Mouse (Mus musculus) forebrain, embryonic 10.5 days (tissue): ENCODE data around the gene Pbp2. TPM values are rescaled to one million over a fixed set of nuclear protein-coding genes. Genes with fewer than 3 reads are reported as not detected.

Experiments
- DNase-seq: peaks from one replicate; pipeline ENCODE4 v3.0.0-alpha.2; 2017; ENCODE audit warnings: low spot score; ENCODE audit errors: extremely low spot score
- H3K27ac ChIP-seq: fragments of 300-500 bp; sonication (generic); 2 replicates; pipeline ENCODE4 v1.5.1; 2016; ENCODE audit warnings: mild to moderate bottlenecking
- H3K27me3 ChIP-seq: fragments of 300-500 bp; sonication (generic); 2 replicates; pipeline ENCODE4 v1.6.1; 2016; ENCODE audit warnings: mild to moderate bottlenecking; ENCODE audit not compliant: poor library complexity, severe bottlenecking
- H3K36me3 ChIP-seq: fragments of 300-500 bp; sonication (generic); replicated peaks from 2 replicates; pipeline ENCODE4 v1.6.1; 2016; ENCODE audit warnings: mild to moderate bottlenecking, moderate library complexity
- H3K4me1 ChIP-seq: fragments of 300-500 bp; sonication (generic); 2 replicates; pipeline ENCODE4 v1.6.1; 2016
- H3K4me3 ChIP-seq: fragments of 300-500 bp; sonication (generic); 2 replicates; pipeline ENCODE4 v1.5.1; 2016; ENCODE audit warnings: mild to moderate bottlenecking, moderate library complexity
- H3K9me3 ChIP-seq: fragments of 300-500 bp; sonication (generic); 2 replicates; pipeline ENCODE4 v1.6.1; 2016; ENCODE audit warnings: mild to moderate bottlenecking, moderate library complexity
- WGBS: fragments of 180-500 bp; shearing (Covaris S2); methylation state at CpG from one replicate; pipeline ENCODE4 v1.1.7; 2016; 5-methylcytosine and 5-hydroxymethylcytosine counted together
- polyA plus RNA-seq: library from polyadenylated mRNA; unstranded; fragments of >200 nt; fragmentation: Nextera tagmentation; extraction: Ambion mirVana; gene quantifications from 2 replicates; pipeline ENCODE4 v1.2.1, GENCODE M21; 2016

Pbp2 gene
- polyA plus RNA-seq, 1 experiment from 2014 or later = not detected

DNA sequence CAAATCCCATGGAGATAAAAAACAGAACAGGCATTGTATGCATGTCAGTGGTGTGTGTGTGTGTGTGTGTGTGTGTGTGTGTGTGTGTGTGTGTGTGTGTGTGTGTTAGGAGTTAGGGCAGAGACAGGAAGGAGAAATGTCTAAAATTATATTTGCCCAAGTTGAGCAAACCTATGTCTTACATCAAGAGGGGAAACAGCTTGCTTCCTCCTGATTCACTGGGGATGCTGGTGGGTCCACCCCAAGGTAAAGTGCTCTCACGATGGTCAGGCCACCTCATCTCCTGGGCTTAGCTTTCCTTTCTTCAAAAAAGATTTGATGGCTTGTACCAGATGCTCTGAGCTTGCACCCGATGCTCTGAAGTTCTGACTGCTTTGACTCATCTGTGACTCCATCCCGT lies 13.9 kb upstream of the Pbp2 start:
- H3K4me3 ChIP-seq = no peak overlapping the region
- no peaks in the 10 kb centered on the region for H3K9me3 ChIP-seq
- no peak for DNase-seq
- WGBS = 79% methylated on average over 3 of the region's 3 CpGs
- H3K4me1 ChIP-seq = peaks cover 13% of the 10 kb centered on the region
- no peaks in the 10 kb centered on the region for H3K36me3 ChIP-seq
- no peak overlapping the region for H3K27ac ChIP-seq
- no peaks in the 10 kb centered on the region for H3K27me3 ChIP-seq

DNA sequence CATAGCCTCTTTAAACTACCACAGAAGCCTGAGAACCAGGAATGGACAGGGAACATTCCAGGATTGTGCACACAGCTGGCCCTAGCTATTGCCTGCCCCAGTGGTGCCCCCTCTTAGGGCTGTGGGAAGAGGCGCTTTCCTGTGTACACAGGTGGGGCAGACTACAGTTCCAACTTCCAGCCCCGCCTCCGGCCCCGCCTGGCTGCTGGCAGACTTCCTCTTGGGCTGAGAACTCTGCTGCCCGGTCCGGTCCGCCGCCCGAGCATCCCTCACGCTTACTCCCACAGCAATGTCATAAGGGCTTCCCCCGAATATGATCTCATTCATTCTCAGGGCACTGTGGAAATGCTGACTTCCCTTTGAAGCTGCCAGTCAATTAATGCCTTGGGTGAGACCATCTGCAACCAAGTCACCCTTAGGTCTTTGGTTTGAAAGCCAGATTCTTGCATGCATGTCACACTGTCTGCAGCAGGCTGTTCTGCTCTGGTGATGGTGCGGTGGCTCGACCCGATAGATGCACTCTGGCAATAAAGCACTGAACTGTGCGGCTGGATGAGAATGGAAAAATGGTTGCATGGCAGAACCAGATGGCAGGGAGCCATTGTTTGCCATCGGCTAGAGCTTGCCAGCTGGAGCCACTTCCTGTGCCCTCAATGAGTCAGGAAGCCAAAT lies 13.2 kb upstream of the Pbp2 start:
- 62% methylated on average over 16 of the region's 16 CpGs for WGBS
- peak overlapping the region; percentile 59 for H3K27ac ChIP-seq
- no peak for DNase-seq

DNA sequence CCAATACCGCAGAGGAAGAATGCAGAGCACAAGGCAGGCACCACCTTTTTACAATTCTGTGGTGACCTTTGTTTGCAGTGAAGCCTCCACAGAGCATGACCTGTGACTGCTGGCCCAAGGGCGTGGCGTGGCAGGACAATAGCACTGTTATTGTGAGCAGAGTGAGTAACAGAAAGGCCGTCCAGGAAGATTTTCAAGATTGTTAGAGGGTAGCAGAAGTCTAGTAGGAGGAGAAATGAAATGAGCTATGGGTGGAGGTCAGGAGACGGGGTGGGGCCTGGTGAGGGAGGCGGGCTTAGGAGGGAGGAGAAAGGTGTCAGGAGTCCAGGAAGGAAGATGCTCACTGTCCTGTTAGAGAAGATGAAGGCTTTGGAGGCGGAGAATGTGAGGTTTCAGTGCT lies 12.5 kb upstream of the Pbp2 start:
- H3K4me3 ChIP-seq = no peak overlapping the region
- H3K27ac ChIP-seq = peak overlapping the region; percentile 59
- 70% methylated on average over 7 of the region's 7 CpGs for WGBS
- H3K36me3 ChIP-seq = no peaks in the 10 kb centered on the region
- no peaks in the 10 kb centered on the region for H3K27me3 ChIP-seq
- peaks cover 13% of the 10 kb centered on the region for H3K4me1 ChIP-seq
- DNase-seq = no peak
- H3K9me3 ChIP-seq = no peaks in the 10 kb centered on the region

More for the DNA sequence above, 13.2 kb upstream of the Pbp2 start:
- no peaks in the 10 kb centered on the region for H3K9me3 ChIP-seq
- H3K27me3 ChIP-seq = no peaks in the 10 kb centered on the region
- no peak overlapping the region for H3K4me3 ChIP-seq
- H3K36me3 ChIP-seq = no peaks in the 10 kb centered on the region
- H3K4me1 ChIP-seq = peaks cover 13% of the 10 kb centered on the region

DNA sequence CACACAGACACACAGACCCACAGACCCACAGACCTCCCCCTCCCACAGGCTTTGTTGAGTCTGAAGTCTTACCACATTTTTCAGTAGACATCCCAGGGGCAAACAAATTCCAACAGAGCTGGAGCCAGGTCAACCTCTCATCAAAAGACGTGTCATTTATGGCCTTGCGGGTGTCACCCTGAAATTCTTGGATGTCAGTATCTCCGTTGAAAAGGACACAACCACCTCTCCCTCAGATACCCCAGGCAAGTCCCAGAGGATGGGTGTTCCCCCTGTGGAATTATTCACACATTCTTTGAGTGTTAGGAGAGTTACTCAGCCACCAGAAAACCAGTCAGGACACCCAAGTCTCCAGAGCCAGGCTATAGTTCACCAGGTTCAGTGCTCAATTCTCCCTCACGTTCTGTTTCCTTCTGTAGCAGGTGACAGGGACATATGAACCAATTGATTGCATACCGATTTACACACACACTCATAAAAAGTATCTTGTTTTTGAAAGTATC lies 9.3 kb upstream of the Pbp2 start:
- no peaks in the 10 kb centered on the region for H3K36me3 ChIP-seq
- H3K27ac ChIP-seq = no peak overlapping the region
- H3K27me3 ChIP-seq = no peaks in the 10 kb centered on the region
- H3K4me3 ChIP-seq = no peak overlapping the region
- peaks cover 13% of the 10 kb centered on the region for H3K4me1 ChIP-seq
- no peak for DNase-seq
- 88% methylated on average over 5 of the region's 5 CpGs for WGBS
- H3K9me3 ChIP-seq = no peaks in the 10 kb centered on the region

DNA sequence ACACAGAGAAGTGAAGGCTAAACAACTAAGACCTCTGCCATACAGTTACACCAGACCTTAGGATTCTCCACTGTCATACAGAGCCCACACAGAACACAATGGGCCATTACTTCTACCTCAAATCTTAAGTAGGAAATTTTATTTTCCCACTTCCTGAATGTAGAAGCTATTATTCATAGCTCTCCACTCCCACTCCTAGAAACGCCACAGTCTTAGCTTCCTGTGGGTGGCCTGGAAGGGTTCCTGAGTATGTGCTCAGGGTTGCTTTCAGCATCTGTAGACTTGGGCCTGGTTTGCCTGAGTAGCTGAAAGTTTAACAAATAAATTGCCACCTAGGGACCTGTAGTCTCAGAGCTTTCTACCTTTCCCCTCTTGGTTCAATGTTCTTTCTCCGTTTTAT lies 5.9 kb upstream of the Pbp2 start:
- H3K27me3 ChIP-seq = no peaks in the 10 kb centered on the region
- 82% methylated on average over 2 of the region's 2 CpGs for WGBS

DNA sequence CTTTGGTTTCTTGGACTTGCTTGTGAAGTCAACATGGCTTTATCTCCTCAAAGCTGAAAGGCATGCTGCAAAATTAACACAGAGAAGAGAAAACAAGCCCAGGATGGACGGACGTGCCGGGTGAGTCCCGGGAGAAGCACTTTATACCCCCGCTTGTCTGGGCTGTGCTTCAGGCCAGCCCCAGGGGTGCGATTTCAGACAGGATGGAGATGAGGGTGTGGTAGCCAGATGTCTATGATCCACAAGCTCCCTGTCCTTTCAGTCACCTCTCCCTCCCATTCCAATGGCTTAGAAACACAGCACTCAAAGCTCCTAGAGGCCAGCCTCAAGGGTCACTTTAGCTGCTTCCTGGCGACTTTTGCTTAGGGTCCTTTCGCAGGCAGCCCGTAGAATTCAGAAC lies 3.8 kb upstream of the Pbp2 start:
- no peak for DNase-seq
- Histone ChIP-seq H3K27ac (no peak overlapping the region), H3K4me3 (no peak overlapping the region), H3K36me3 (no peaks in the 10 kb centered on the region), H3K27me3 (no peaks in the 10 kb centered on the region), H3K9me3 (no peaks in the 10 kb centered on the region), H3K4me1 (no peaks in the 10 kb centered on the region)
- 86% methylated on average over 9 of the region's 9 CpGs for WGBS

More for the DNA sequence above, 5.9 kb upstream of the Pbp2 start:
- Histone ChIP-seq H3K27ac (no peak overlapping the region), H3K9me3 (no peaks in the 10 kb centered on the region), H3K4me1 (no peaks in the 10 kb centered on the region), H3K36me3 (no peaks in the 10 kb centered on the region), H3K4me3 (no peak overlapping the region)
- DNase-seq = no peak

DNA sequence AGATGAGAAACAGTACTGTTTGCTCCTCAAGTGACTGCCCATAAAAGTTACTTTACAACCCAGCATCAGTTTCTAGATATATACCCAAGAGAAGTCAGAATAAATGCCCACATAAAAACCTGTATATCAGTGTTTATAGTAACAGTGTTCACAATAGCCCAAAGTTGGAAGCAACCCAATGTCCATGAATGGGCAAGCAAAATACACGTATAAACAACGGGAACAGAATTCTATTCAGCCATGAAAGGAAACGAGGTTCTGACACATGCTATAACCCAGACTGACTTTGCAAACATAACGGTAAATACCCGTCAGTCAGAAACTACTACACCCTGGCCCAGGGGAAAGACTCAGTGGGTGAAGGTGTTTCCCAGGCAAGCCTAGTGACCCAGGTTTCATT lies 1.8 kb upstream of the Pbp2 start:
- Histone ChIP-seq H3K4me1 (no peaks in the 10 kb centered on the region), H3K36me3 (no peaks in the 10 kb centered on the region), H3K4me3 (no peak overlapping the region), H3K27ac (no peak overlapping the region), H3K27me3 (no peaks in the 10 kb centered on the region), H3K9me3 (no peaks in the 10 kb centered on the region)
- DNase-seq = no peak
- WGBS = 88% methylated on average over 5 of the region's 5 CpGs

DNA sequence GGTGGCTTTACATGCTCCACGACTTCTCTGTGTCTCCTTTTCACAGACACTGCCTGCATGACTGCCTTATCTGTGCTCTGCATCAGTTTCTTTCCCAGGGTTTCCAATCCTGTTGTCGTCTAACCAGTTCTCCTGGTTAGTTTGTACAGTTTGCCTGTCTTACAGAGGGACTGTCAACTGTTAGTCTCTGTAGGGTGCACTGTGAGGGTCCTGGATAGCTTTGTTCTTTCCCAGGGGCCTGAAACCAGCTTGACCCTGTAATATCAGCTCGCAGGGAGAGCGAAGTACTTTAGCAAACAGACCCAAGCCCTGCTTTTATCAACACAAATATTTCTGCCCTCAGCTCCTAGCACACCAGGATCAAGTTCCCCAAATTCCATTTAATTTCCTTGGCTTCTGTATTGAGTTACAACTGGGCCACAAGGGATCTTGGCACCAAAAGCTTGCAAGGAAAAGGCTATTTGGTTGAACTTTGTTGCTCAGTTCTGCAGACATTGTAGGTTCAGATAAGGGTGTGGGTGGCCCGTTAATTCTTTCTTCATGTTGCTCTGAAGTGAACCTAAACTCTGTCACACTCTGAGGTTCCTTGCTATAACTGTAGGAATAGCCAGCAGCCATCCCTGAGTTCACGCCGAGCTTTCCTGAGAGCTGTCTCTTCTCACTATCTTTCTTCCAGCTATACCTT lies 5.5 kb downstream of the Pbp2 start:
- no peaks in the 10 kb centered on the region for H3K9me3 ChIP-seq
- H3K36me3 ChIP-seq = no peaks in the 10 kb centered on the region
- H3K4me1 ChIP-seq = peaks cover 10% of the 10 kb centered on the region
- 64% methylated on average over 7 of the region's 7 CpGs for WGBS
- H3K4me3 ChIP-seq = no peak overlapping the region
- no peak for DNase-seq
- no peaks in the 10 kb centered on the region for H3K27me3 ChIP-seq
- H3K27ac ChIP-seq = peak overlapping the region; percentile 33; the same call in 1 of the 2 replicates

DNA sequence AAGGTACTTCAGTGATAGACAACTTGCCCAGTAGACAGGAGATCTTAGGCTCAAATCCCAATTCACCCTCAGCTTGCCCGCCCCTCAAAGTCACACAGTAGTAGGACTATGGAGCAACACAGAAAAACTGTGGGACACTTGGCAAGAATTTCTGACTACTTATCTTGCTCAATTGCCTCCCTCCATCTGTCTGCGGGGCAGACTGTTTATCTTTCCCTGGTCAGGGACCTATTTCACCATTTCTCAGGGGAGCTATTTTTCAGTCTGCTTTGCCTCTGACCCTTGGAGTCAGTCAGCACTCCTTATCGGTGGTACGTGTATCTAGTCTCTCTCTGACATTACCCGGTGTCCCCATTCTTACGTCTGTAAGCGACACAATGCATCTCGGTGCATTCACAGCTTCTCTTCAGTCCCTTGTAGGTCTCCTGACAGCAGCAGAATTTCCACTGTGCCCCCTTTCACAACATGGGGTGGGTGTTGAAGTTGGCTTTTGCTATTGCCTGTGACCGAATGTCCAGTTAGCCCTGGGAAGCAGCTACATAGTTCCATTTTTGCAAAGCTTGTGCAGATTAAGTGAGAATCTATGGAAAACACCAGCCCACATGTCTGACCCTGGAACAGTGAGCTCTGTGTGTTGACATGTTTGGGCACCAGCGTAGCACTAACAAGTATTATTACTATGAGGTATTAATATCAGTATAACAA lies 7.6 kb downstream of the Pbp2 start:
- H3K36me3 ChIP-seq = no peaks in the 10 kb centered on the region
- peaks cover 10% of the 10 kb centered on the region for H3K4me1 ChIP-seq
- DNase-seq = no peak
- 91% methylated on average over 10 of the region's 10 CpGs for WGBS
- no peaks in the 10 kb centered on the region for H3K9me3 ChIP-seq
- no peaks in the 10 kb centered on the region for H3K27me3 ChIP-seq
- no peak overlapping the region for H3K4me3 ChIP-seq
- no peak overlapping the region for H3K27ac ChIP-seq

DNA sequence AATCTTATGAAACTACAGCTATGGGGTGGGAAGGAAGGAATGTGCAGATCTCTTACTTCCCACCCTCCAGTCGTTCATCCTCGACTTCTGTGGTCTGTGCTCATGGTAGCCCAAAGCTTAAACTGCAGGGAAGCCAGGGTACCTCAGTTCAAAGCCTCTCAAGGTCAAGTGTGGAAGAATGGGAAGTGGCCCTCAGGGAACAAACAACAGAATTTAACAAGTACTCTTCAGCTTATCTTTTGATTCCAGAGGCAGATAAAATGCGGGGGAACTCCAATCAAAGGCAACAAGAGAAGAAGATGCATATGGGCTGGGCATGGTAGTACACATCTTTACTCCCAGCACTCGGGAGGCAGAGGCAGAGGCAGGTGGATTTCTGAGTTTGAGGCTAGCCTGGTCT lies 9.7 kb downstream of the Pbp2 start:
- Histone ChIP-seq H3K4me3 (no peak overlapping the region), H3K9me3 (no peaks in the 10 kb centered on the region), H3K27me3 (no peaks in the 10 kb centered on the region), H3K36me3 (no peaks in the 10 kb centered on the region), H3K4me1 (peaks cover 12% of the 10 kb centered on the region), H3K27ac (no peak overlapping the region)
- DNase-seq = no peak
- WGBS = 85% methylated on average over 4 of the region's 4 CpGs

DNA sequence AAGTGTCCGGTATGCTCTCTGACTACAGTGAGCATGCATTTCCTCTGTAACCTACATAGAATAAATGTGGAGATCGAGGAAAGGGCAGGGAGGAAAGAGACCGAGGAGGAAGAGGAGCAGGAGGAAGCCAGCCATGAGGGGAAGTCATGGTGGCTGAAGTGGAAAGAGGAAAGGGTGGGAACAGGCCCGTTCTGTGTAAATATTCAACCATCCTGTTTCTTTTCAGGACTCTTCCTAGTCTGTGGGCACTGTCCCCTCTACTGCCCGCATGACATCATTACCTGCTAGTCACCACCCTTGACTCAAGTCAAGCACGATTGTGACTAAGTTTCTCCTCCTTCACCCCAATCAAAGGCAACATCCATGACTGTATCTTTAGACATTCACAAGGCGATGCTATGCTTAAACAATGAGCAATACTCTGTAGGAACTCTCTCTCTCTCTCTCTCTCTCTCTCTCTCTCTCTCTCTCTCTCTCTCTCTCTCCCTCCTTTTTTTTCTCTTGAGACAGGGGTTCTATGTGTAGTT lies 11.1 kb downstream of the Pbp2 start:
- no peak for DNase-seq
- Histone ChIP-seq H3K9me3 (no peaks in the 10 kb centered on the region), H3K4me1 (peaks cover 9% of the 10 kb centered on the region; the same call in 1 of the 2 replicates), H3K4me3 (no peak overlapping the region), H3K27ac (no peak overlapping the region), H3K27me3 (no peaks in the 10 kb centered on the region), H3K36me3 (no peaks in the 10 kb centered on the region)
- WGBS = 83% methylated on average over 7 of the region's 7 CpGs

DNA sequence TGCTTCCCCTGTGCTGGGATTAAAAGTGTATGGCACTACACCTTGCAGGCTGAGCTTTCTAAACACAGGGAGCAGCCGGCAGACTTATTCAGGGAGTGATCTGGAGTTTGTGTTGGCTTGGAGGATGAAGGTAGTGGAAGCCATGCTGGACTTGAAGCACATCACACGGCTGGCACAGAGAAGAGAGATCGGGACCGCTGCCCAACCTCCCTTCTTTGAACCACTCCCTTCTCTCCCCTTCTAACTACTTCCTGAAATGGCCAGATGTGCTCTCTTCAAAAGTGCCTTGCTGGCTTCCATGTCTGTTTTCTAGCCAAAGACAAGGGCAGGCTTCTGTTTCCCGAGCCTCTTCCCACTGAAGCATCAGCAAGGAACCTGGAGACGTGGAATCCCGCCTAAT lies 12.6 kb downstream of the Pbp2 start:
- no peak for DNase-seq
- H3K4me3 ChIP-seq = no peak overlapping the region
- peaks cover 6% of the 10 kb centered on the region; the same call in 1 of the 2 replicates for H3K4me1 ChIP-seq
- H3K27ac ChIP-seq = no peak overlapping the region
- H3K36me3 ChIP-seq = no peaks in the 10 kb centered on the region
- WGBS = 88% methylated on average over 7 of the region's 7 CpGs
- H3K9me3 ChIP-seq = no peaks in the 10 kb centered on the region
- H3K27me3 ChIP-seq = no peaks in the 10 kb centered on the region

DNA sequence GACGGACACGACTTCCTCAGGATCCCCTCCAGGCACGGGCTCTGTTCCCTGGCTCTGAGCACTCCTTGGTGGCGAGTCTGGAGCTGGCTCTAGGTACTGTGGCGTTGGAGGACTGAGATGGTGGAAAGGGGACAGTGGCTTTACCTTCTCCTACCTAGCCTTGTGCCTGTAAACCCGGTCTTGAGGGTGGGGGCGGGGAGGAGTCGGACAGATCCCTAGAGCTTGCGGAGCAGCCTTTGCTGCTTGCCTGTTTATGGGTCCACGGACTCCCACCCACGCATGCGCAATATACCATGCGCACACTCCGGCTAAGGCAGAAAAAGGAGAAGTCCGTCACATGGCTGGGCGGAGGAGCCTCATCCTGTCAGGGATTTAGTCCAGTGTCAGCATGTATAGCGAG lies 13.9 kb downstream of the Pbp2 start:
- H3K9me3 ChIP-seq = no peaks in the 10 kb centered on the region
- 84% methylated on average over 17 of the region's 17 CpGs for WGBS
- H3K27ac ChIP-seq = no peak overlapping the region
- no peaks in the 10 kb centered on the region for H3K36me3 ChIP-seq
- DNase-seq = no peak
- H3K27me3 ChIP-seq = no peaks in the 10 kb centered on the region
- peaks cover 9% of the 10 kb centered on the region; the same call in 1 of the 2 replicates for H3K4me1 ChIP-seq
- no peak overlapping the region for H3K4me3 ChIP-seq
